Mouse (Mus musculus): ENCODE measurements around the gene Synrg.

Gene Synrg

DNA sequence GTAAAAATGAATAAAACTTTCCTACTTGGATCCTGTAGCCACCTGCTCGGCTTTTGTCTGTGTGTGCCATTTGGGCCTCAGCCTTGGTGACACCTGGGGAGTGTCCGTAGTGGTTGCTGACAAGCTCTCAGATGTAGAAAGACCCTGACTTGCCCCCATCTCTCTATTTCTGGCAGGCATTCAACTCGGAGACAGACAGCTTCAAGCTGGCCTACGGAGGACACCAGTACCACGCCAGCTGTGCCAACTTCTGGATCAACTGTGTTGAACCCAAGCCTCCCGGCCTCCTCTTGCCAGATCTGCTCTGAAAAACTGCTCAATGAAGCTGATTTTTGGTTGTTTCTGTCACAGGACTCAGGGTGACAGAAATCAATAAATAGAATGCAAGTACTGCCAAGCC, 76.4 kb downstream of the Synrg start:
- no peak for DNase-seq (ENCODE audit: low read depth, low spot score)

DNA sequence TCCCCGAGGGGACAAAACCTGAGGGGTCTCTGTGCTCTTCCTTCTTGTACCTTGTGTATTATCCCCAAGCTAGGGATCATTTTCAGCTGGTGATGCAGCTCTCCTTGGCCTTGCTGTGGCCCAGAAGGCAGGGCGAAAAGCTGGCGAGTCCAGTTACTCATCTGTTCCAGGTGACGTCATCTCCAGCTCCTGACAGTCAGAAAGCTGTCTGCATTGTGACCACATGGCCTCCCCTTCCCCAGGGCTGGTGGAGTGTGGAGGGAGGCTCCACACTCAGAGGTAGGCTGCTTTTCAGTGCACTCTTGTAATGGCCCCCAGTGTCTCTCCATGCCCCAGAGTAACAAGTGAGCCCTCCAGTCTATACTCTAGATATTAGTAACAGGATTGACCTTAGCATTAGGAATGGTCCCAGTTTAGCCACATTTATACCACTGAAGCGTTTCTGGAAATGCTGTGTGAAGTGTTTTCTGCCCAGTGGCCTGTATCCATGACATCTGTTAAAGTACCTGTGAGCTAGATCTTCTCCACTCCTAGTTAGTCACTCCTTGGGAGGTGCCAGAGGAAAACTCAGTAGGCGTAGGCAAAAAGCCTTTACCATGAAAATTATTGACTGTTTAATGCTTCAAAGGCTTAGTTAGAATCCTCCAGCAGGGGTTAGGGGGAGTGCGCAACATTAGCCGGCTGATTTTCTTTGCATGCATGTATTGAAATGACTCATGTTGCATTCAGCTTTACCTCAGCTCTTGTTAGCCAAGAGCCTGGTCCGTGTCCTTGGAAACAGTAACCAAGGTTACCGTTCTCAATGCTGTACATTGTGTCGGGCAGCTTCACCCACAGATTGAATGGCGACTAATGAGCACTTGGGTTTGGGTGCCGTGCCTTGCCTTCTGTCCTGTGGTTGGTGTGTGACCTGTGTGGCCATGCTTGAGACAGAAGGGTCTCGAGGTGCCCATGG, 78.9 kb downstream of the Synrg start:
- DNase-seq (ENCODE audit: low read depth, low spot score) = peak; percentile 51

DNA sequence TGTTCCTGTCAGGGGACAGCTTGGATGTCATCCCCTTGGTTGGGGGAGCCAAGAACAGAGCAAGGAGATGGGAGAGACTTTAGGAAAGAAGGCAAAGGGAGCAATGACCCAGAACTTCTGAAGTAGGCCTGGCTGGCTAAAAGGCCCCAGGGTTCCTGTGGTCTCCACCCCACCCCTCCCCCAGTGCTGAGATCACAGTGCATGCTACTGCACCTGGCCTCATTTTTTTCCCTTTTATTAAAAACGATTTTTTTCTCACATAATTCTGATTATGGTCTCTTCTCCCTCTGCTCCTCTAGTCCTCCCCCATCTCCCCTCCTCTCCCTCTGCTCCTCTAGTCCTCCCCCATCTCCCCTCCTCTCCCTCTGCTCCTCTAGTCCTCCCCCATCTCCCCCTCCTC, 80.8 kb downstream of the Synrg start:
- no peak for DNase-seq (ENCODE audit: low read depth, low spot score)

DNA sequence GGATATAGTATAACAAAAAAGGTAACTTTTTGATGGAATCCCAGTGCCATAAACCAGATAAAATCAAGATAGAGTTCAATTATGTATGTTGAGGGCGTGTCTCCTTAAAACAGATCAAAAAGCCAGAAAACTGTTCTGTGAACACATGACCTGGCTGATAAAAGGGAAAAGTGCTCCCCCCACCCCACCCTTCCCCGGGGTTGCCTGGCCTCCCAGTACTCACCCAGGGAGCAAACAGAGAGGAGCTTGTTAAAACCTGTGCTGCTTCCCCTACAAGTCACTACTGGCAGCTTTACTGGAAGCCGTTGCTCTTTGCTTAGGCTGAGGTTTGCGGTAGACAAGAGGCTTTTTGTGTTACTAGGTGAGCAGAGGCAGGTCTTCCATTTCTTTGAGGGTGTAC, 83.0 kb downstream of the Synrg start:
- DNase-seq (ENCODE audit: low read depth, low spot score) = no peak

DNA sequence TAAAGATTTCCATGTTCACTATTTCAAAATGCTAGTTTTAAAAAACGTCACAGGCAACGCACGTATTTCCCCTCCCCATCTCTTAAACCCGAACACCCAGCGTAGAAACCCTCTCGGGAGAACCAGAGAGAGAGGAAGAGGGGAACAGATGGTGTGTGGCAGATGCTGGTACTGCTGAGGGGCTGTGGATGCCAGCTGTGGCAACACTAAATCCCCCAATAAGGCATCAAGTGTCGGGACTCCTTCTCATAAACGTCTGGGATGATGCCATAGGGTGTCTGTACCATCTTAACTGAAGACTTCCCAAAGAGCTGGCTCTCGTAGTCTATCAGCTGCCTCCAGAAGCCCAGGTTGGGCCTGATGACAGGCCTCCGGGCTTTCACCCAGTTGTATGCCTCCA, 84.2 kb downstream of the Synrg start:
- DNase-seq (ENCODE audit: low read depth, low spot score) = no peak

DNA sequence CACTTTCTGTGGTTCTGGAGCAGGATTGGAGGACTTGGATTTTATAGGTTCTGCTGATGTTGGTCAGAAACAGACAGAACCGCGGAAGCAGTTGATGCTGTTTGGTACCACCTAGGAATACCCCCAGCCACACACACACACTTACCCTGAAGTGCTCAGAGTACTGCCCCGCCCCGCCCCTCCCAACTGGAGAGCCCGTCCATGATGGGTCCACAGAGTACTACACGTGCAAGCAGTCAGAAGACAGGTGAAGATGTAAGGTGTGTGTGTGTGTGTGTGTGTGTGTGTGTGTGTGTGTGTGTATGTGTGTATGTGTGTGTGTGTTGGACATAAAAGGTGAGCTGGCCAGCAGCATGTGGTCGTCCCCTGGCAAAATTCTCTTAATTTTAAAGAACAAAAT, 88.8 kb downstream of the Synrg start:
- no peak for DNase-seq (ENCODE audit: low read depth, low spot score)

DNA sequence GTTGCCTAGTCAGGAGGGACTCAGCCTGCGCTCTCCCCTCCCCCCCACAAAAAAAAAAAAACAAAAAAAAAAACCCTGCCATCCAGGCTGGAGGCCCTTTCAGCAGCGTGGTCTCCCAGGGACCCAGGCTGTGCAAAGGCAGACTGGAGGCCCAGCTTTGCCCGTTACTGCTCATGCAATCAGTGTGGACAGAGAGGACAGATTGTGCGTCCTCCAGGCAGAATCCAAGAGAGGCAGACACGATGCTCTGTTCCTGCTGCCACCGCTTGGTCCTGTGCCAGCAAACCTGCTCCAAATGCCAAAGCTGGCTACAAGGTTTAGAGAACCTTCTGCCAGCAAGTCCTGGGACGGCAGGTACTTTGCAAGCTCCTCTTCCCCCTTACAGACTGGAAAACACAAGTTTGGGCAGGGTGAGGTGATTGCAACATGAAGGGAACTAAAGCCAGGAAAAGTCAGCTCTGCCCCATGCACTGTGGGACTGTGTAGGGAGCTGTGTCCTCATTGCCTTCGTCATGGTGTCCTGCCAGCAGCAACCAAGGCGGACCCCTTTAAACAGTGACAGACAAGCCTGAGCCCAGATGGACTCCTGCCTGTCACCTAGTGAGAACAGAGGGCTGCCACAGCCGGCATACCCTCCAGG, 89.4 kb downstream of the Synrg start:
- DNase-seq (ENCODE audit: low read depth, low spot score) = no peak

DNA sequence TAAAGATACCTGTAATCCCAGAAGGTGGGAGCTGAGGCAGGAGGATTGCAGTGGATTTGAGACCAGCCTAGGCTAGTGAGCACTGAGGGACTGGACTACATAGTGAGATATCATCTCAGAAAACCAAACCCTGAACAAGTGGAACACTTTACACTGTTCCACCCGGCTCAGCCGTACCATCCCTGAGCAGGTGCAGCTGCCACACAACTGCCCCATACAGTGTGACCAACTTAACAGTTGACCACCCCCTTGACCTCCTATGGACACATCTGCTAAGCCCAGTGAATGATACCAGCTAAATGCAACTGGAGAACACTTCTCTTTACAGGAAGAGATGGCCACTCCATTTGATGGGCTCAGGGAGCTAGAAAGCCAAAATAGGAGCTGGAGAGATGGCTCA, 93.2 kb downstream of the Synrg start:
- DNase-seq (ENCODE audit: low read depth, low spot score) = no peak

DNA sequence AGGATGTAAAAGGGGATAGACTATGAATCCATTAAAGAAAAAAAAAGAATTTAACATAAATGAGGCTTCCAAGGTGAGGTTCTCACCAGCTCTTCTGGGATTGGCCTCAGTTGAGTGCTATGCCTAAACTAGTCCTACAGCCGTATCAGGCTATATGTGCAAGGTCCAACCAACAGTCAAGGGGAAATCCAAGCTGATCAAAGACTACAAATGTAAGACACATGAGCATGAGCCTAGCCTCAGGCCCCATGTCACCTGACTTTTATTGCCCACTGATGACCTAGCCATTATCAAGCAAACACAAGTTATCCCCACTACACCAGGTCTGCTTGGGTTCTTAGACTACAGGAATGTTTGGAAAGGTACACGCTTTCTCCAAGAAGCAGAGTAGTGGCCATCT, 95.6 kb downstream of the Synrg start:
- no peak for DNase-seq (ENCODE audit: low read depth, low spot score)

DNA sequence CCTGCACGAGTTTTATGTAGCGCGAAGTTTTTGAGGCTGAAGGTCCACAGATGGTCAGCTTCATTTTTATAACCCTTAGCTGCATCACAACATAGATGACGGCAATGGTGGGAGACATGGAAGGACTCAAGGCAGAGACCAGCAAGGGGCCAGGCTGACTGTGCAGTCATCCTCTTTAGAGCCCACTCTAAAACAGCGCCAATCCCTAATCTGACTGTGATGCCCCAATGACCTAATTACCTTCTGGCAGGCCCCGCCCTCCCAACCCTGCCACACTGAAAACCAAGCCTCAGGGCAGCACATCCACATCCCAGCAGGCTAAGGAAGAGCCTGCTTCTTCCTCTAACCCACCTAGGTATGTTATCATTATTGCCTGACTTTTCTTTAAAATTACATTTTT, 96.4 kb downstream of the Synrg start:
- DNase-seq (ENCODE audit: low read depth, low spot score) = no peak

DNA sequence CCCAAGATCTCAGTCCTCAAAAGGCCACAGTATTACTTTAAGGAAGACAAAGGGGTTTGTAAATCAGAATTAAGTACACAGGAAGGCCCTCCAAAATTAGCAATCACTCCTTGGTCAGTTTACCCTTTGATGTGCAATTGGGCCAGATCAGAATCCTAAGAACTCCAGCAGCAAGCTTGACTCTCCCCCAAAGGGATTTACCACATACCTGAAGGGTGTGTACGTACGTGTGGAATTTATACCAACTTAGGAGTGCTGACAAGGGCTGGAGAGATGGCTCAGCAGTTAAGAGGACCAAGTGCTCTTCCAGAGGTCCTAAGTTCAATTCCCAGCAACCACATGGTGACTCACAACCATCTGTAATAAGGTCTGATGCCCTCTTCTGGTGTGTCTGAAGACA, 97.7 kb downstream of the Synrg start:
- peak; percentile 69 for DNase-seq (ENCODE audit: low read depth, low spot score)

DNA sequence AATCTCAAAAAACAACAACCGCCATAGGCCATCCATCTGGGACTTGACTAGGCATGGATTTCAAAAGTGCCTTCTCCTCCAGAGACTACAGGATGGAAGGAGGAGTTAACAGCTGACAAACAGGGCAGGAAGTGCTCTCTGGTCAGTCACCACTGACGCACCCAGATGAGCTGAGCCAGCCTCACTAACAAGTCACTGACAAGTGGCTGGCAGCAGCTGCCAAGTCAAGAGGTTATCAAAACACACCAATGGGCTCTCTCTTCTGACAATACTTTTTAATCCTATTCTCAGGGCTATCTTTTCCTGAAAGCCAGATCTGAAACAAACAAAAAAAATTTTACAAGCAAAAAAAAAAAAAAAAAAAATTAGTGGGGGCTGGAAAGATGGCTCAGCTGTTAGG, 98.6 kb downstream of the Synrg start:
- no peak for DNase-seq (ENCODE audit: low read depth, low spot score)

DNA sequence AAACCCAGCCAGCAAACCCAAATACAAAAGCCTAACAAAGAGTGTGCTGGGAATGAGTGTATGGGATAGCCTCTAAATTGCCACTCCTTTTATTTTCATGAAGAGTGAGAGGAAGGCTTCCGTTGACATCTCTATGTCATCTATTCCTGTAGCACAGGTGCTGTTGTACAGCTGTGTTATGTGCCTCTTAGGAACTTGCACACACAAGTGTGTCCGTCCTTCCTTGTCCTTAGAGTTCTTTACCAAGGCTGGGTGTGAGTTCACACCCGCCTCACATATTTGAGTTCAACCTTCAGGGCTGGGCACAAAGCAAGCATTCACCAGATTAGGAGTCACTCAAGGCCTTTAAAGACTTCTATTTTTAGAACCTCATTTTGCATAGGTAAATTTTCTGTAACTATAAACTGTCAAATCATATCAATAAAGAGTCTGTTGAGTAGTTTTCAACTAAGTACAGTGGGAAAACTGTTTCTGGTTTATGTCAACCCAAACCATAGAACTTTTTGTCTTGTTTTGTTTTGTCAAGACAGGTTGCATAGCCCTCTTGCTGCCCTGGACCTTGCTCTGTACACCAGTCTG, 99.5 kb downstream of the Synrg start:
- no peak for DNase-seq (ENCODE audit: low read depth, low spot score)

DNA sequence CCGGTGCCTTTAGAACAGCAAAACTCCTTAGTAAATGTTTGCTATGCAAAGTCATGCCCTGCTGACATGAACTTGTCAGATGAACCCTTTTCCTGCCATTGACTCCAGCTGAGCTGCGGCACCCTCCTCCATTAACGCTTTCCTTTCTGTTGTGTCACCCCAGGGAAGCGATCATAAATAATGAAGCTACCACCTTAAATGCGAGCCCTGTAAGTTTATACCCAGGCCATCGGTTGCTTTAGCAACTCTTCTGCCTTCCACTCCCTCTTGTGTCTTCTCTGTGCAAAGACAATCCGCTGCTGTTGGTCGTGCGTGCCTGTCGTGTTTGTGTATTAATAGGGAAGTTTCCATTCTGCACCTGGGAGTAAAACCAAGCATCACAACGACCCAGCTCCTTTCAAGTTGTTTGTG, 101.8 kb downstream of the Synrg start:
- peak; percentile 11 for DNase-seq (ENCODE audit: low read depth, low spot score)

DNA sequence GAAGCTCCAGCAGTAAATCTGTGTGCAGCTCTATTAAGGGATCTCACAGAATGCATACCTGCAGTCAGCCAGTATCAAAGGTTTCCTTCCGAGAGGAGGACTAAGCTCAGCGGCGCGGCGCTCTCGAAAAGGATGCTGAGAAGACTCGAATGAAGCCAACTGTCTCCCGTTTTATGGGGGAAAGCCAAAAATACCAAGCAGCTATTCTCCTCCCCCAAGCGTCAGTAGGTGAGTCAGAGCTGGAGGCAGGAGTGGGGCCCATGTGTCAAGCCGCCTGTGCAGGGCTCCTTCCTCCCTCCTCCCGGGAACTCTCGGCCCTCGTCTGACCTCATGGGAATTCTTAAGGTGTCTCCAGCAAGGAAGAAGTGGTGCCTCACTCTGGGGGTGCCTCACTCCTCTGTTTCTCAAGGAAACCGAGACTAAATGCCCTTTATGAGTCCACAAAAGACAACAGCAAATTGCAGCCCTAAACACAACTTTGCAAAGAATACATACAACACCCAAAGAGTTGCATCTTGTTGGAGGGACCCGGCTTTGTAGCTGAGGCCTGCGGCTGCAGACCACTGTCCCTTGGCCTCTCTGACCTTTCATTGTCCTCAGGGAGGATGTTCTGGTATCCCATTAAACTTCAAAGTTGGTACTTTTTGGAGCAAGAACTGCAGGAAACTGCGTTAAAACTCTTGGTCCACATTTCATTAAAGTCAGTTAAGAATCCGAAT, 102.9 kb downstream of the Synrg start:
- DNase-seq (ENCODE audit: low read depth, low spot score) = peak; percentile 18

DNA sequence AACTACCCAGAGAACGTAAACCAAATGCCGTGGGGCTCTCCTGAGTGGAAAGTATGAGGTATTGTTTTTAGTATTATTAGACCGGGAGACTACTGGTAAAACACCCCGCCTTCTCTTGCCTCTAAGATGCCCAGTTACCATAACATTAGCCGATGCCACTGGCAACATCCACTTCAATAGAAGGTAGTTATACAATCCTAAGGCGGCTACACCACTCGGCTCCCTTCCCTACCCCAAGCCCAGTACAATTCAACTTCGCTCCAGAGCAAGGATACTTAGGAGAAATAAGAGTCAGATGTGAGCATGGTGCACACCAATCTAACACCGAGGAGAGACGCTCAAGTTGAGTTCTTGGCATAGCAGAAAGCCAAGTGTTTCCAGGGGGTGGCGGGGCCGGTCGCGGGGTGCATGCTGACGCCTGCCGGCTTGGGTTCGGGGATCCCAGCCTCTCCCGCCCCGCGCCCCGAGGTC, 103.5 kb downstream of the Synrg start:
- DNase-seq (ENCODE audit: low read depth, low spot score) = peak; percentile 23

DNA sequence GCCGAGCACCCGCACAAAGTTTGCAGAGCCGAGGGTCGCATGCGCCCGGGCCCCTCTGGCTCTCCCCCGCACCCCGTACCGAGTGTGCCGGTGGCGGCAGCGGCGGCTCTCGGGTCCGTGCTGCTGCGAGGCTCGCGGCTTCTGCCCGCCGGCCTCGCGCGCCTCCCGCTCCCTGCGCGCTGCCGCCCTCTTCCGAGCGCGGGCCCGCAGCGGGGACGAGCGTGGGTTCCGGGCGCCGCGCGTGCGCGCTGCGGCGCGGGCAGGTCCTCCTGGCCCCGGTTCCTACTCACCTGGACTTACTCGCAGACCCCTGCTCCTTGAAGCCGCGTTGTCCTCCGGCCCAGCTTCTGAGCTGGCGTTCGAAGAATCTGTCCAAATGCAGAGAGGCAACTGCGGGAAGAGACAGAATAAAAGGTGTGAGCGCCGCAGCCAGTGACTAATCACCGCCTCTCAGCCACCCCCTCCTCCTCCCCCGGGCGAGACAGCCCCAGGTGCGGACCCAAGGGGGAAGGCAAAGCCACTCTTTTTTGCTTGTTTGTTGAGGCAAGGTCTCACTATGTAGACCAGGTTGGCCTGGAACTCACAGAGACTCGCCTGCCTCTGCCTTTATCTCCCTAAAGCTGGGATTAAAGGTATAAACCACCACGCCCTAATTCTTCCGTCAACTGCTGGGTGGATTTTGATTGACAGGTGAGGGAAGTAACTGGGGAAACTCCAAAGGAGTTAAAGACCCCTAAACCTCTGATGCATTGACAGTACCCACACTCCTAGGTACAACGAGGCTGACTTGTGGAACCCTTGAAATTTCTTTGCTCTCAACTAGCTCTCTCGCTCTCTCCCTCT, 104.2 kb downstream of the Synrg start:
- DNase-seq (ENCODE audit: low read depth, low spot score) = peak; percentile 41

DNA sequence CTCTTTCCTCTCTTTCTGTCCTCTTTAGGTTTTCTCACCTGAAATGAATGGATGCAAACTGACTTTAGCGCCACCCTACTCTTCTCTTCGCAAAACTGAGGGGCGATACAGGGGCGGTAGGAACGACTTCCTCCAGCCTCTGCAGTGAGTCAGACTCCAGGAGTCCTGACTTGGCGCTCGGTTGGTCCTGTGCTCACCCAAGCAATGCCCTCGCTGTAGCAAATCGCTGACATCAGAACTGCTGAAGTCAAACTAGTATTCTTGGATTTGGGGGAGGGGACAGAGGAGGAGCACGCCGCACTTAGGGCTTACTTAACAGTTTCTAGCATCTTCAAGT, 104.8 kb downstream of the Synrg start, which contains the start of gene Dusp14:
Gene Dusp14, minus strand, starts transcription at position 228 of the 337 bp plus-strand sequence.
- peak; percentile 47 for DNase-seq (ENCODE audit: low read depth, low spot score)

DNA sequence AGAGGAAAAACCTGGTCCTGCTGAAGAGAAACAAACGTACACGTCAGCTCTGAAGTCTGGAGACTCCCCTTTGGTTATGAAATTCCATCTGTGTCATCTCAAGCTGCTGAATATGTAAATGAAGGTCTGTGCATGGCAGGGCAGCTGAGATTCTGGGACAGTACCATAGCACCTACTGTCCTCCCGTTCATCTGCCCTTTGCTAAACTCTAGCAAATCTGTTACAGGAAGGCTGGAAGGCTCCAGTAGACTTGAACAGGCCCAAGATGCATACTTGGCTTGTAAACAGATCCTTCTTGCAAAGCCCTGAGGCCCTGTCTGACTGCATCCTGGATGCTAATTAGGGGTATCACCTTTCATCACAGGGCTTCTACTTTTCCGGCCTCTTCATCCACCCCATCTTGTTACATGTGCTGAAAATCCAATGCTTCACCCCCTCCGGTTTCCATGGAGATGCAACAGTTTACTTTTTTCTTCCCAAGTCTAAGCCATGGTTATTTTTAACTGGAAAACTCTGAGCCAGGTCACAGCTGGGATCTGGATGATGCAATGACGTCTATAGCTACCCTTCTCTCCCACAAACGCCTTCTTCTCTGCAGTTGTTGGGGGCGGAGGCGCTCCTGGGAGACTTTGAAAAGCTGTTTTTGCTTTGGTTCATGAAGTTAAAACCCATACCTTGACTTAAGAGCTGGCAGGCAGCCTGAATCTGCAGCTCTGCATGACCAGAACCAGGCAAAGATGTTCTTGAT, 108.8 kb downstream of the Synrg start:
- no peak for DNase-seq (ENCODE audit: low read depth, low spot score)

All from ES-CJ7 (cell line).